Mouse (Mus musculus) midbrain, embryonic 11.5 days (tissue): ENCODE measurements around the gene Pfn3. TPM values are rescaled to one million over a fixed set of nuclear protein-coding genes. Genes with fewer than 3 reads are reported as not detected.
A peak's percentile ranks its signal among the peaks of the same experiment; 100 is the strongest.

ENCODE experiments used
- ATAC-seq: fragments of 200-750 bp; cut with Nextera tagmentation; 2 replicates; pipeline ENCODE4 v1.8.0; 2017; ENCODE audit warnings: moderate TSS enrichment, moderate library complexity; ENCODE audit not compliant: low FRiP score
- DNase-seq: peaks from one replicate; pipeline ENCODE4 v3.0.0; 2015; ENCODE audit warnings: low spot score; ENCODE audit errors: missing footprints
- H3K27ac ChIP-seq: fragments of 300-500 bp; sonication (generic); 2 replicates; pipeline ENCODE4 v1.5.1; 2014; ENCODE audit warnings: low read depth, low read length
- H3K27me3 ChIP-seq: fragments of 300-500 bp; sonication (generic); 2 replicates; pipeline ENCODE4 v1.6.1; 2014; ENCODE audit warnings: mild to moderate bottlenecking, low read length, moderate library complexity, mixed read lengths; ENCODE audit not compliant: control insufficient read depth, insufficient read depth
- H3K36me3 ChIP-seq: fragments of 300-500 bp; sonication (generic); 2 replicates; pipeline ENCODE4 v1.6.1; 2014; ENCODE audit warnings: mild to moderate bottlenecking, low read length, moderate library complexity, mixed read lengths; ENCODE audit not compliant: control insufficient read depth, insufficient read depth
- H3K4me1 ChIP-seq: fragments of 300-500 bp; sonication (generic); 2 replicates; pipeline ENCODE4 v1.6.1; 2014; ENCODE audit warnings: low read length; ENCODE audit not compliant: control insufficient read depth, insufficient read depth
- H3K4me2 ChIP-seq: fragments of 300-500 bp; sonication (generic); 2 replicates; pipeline ENCODE4 v1.6.1; 2014; ENCODE audit warnings: mild to moderate bottlenecking, moderate library complexity
- H3K4me3 ChIP-seq: fragments of 300-500 bp; sonication (generic); 2 replicates; pipeline ENCODE4 v1.5.1; 2014; ENCODE audit warnings: low read depth, low read length
- H3K9ac ChIP-seq: fragments of 300-500 bp; sonication (generic); 2 replicates; pipeline ENCODE4 v1.6.1; 2014; ENCODE audit warnings: low read length
- H3K9me3 ChIP-seq: fragments of 300-500 bp; sonication (generic); 2 replicates; pipeline ENCODE4 v1.6.1; 2016; ENCODE audit warnings: low read length; ENCODE audit not compliant: control insufficient read depth
- WGBS: fragments of 180-500 bp; shearing (Covaris S2); extraction: QIAGEN DNeasy Blood & Tissue Kit; methylation state at CpG from one replicate; pipeline ENCODE4 v1.1.7; 2014; 5-methylcytosine and 5-hydroxymethylcytosine counted together
- polyA plus RNA-seq: library from polyadenylated mRNA; unstranded; fragments of >200 nt; fragmentation: Nextera tagmentation; extraction: Ambion mirVana; gene quantifications from 2 replicates; pipeline ENCODE4 v1.2.1, GENCODE M21; 2014

Gene Pfn3
- not detected in 2 replicates for polyA plus RNA-seq

GRCm38 (mm10) chr13:55414743-55415380 is at the start of gene Pfn3:
Gene Pfn3 (minus strand): TSS chr13:55415232.
- Histone ChIP-seq H3K9me3 (no peaks in the 10 kb centered on the region), H3K36me3 (no peaks in the 10 kb centered on the region), H3K27ac (no peak within 1 kb of the TSS), H3K9ac (peak within 1 kb of the TSS; percentile 48; the same call in 1 of the 2 replicates), H3K4me1 (peaks cover 4% of the 10 kb centered on the region; the same call in 1 of the 2 replicates), H3K4me3 (peak within 1 kb of the TSS; percentile 29), H3K4me2 (peak within 1 kb of the TSS; percentile 60), H3K27me3 (peaks cover 30% of the 10 kb centered on the region)
- ATAC-seq (peak; percentile 27; the same call in 1 of the 2 replicates), DNase-seq (peak; percentile 90)
- 8% methylated on average over 41 of the region's 41 CpGs for WGBS

DNA sequence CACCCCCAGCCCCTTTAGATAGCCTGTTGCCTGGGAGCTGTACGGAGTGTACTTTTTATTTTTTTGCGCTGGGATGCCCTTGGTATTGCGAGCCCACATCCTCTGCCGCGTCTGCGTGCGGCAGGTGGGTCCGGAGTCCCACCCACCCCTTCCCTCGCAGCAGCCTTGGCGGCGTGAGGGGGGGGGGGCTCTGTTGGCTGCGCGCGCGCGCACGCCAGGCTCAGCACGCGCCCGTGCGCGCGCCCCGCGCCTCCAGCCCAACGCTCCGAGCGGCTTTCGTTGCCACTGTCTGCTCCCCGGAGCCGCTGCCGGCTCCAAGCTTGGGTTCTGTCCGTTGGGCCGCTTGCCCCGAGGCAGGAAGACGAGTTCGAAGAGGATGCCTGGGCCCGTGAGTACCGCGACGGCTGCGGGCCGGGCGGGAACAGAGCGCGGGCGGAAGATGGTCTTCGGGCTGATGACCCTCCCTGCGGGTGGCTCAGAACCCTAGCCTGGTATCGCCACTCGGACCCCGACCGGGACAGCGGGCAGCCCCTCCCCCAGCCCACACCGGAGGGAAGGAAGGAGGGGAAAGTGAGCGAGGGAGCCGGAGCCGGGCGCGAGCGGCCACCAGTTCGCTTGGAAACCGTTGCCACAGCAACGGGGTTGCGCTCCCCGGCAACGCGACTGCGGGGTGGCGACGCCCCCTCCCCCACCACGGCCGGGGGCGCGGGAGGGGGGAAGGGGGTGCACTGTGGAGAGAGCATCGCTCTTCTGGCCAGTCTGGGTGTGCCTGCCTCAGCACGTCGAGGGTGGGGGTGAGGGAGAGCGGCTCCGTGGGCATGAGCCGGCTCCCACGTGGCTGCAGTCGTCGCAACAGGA is 49.2 kb upstream of the Pfn3 start, which contains the start of gene Prr7:
Gene Prr7 (plus strand): TSS at position 241 of the 858 bp plus-strand sequence.
- Histone ChIP-seq H3K36me3 (peaks cover 7% of the 10 kb centered on the region; the same call in 1 of the 2 replicates), H3K27me3 (no peaks in the 10 kb centered on the region), H3K27ac (peak within 1 kb of the TSS; percentile 97), H3K4me1 (peaks cover 32% of the 10 kb centered on the region), H3K4me3 (peak within 1 kb of the TSS; percentile 53), H3K9ac (peak within 1 kb of the TSS; percentile 87), H3K9me3 (no peaks in the 10 kb centered on the region), H3K4me2 (peak within 1 kb of the TSS; percentile 54)
- peak; percentile 87 for ATAC-seq
- peak; percentile 99 for DNase-seq
- under 1% methylated on average over 70 of the region's 84 CpGs for WGBS

- 7% methylated on average over 14 of the region's 14 CpGs for WGBS
- Histone ChIP-seq H3K9ac (peak overlapping the region; percentile 87), H3K4me2 (peak overlapping the region; percentile 54), H3K27ac (peak overlapping the region; percentile 97), H3K27me3 (no peaks in the 10 kb centered on the region), H3K4me1 (peaks cover 26% of the 10 kb centered on the region), H3K4me3 (peak overlapping the region; percentile 53), H3K36me3 (peaks cover 13% of the 10 kb centered on the region; the same call in 1 of the 2 replicates), H3K9me3 (no peaks in the 10 kb centered on the region)
- ATAC-seq (no peak; the same call in 1 of the 2 replicates), DNase-seq (peak; percentile 86)
Observed at GRCm38 (mm10) chr13:55463399-55464026, 48.5 kb upstream of the Pfn3 start.

- H3K9ac ChIP-seq: no peak overlapping the region
- H3K27ac ChIP-seq: no peak overlapping the region
- H3K4me2 ChIP-seq: no peak overlapping the region; the same call in 1 of the 2 replicates
- WGBS: 45% methylated on average over 2 of the region's 2 CpGs
- no peaks in the 10 kb centered on the region for H3K9me3 ChIP-seq
- peak; percentile 86 for DNase-seq
- H3K36me3 ChIP-seq: peaks cover 14% of the 10 kb centered on the region; the same call in 1 of the 2 replicates
- no peaks in the 10 kb centered on the region for H3K27me3 ChIP-seq
- no peak overlapping the region for H3K4me3 ChIP-seq
- peaks cover 26% of the 10 kb centered on the region for H3K4me1 ChIP-seq
- no peak for ATAC-seq
Observed at GRCm38 (mm10) chr13:55462965-55463364, 47.9 kb upstream of the Pfn3 start.

GRCm38 (mm10) chr13:55451785-55452549 is 36.9 kb upstream of the Pfn3 start:
- WGBS: 97% methylated on average over 16 of the region's 16 CpGs
- no peaks in the 10 kb centered on the region for H3K9me3 ChIP-seq
- DNase-seq (peak; percentile 65), ATAC-seq (no peak)
- H3K27ac ChIP-seq: no peak overlapping the region
- H3K36me3 ChIP-seq: peaks cover 32% of the 10 kb centered on the region
- peaks cover 2% of the 10 kb centered on the region; the same call in 1 of the 2 replicates for H3K4me1 ChIP-seq
- H3K4me3 ChIP-seq: no peak overlapping the region
- H3K27me3 ChIP-seq: no peaks in the 10 kb centered on the region
- H3K4me2 ChIP-seq: no peak overlapping the region
- no peak overlapping the region for H3K9ac ChIP-seq

DNA sequence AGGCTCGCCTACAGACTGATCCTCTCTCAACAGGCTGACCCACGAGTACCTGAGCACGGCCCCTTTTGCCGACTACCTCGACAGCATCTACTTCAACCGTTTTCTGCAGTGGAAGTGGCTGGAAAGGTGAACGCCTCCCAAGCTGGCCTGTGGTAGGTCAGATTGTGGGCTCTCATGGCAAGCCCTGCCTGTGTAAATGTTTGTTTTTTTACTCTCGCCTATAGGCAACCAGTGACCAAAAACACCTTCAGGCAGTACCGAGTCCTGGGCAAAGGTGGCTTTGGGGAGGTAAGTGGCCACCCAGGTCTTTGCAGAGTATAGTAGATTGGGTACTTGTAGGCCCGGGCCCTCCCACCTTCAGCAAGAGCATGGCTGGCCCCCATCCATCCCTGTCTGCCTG is 36.3 kb upstream of the Pfn3 start:
- Histone ChIP-seq H3K4me1 (peaks cover 9% of the 10 kb centered on the region), H3K36me3 (peaks cover 32% of the 10 kb centered on the region), H3K9me3 (no peaks in the 10 kb centered on the region), H3K4me3 (no peak overlapping the region), H3K27ac (no peak overlapping the region), H3K9ac (no peak overlapping the region), H3K4me2 (no peak overlapping the region), H3K27me3 (no peaks in the 10 kb centered on the region)
- 85% methylated on average over 10 of the region's 10 CpGs for WGBS
- DNase-seq: peak; percentile 2
- ATAC-seq: no peak

GRCm38 (mm10) chr13:55450511-55450980 is 35.5 kb upstream of the Pfn3 start:
- peaks cover 14% of the 10 kb centered on the region for H3K4me1 ChIP-seq
- DNase-seq (peak; percentile 12), ATAC-seq (no peak)
- H3K4me3 ChIP-seq: no peak overlapping the region
- H3K9ac ChIP-seq: no peak overlapping the region
- H3K27me3 ChIP-seq: no peaks in the 10 kb centered on the region
- WGBS: 95% methylated on average over 11 of the region's 11 CpGs
- H3K9me3 ChIP-seq: no peaks in the 10 kb centered on the region
- peaks cover 32% of the 10 kb centered on the region for H3K36me3 ChIP-seq
- H3K4me2 ChIP-seq: no peak overlapping the region
- no peak overlapping the region for H3K27ac ChIP-seq

- H3K36me3 ChIP-seq: peaks cover 32% of the 10 kb centered on the region
- H3K4me2 ChIP-seq: no peak overlapping the region
- peak; percentile 45 for DNase-seq
- peaks cover 14% of the 10 kb centered on the region for H3K4me1 ChIP-seq
- no peaks in the 10 kb centered on the region for H3K27me3 ChIP-seq
- 92% methylated on average over 17 of the region's 17 CpGs for WGBS
- ATAC-seq: no peak
- no peak overlapping the region for H3K4me3 ChIP-seq
- no peak overlapping the region for H3K9ac ChIP-seq
- H3K27ac ChIP-seq: no peak overlapping the region
- H3K9me3 ChIP-seq: no peaks in the 10 kb centered on the region
Observed at GRCm38 (mm10) chr13:55449679-55450441, 34.8 kb upstream of the Pfn3 start.
